Mouse (Mus musculus): ENCODE data around the gene Olfr1279.
"Not testable (repeated sequence)": the region's sequence is repeated elsewhere in the genome, so short reads cannot be mapped to it uniquely, and the experiment has no call there.

The Olfr1279 gene

DNA sequence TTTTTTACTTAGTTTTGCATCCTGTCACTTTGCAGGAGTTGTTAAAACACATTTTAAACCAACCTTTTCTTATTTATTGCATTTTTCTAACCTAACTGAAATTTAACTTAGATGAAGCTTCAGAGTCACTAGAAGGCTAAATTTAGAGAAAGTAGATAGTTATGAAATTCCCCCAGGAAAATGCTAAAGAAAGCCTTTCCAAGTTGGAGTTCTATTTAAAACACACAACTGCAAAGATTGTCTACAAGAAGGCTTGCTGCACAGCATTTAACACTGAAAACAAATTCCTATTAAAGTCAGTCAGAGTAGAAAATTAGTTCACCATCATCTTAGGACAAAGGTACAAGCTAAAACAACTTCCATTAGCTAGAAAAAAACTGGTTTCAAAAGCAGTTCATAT lies at the start of gene Olfr1279:
Gene Olfr1279 (plus strand): TSS at position 262 of the 400 bp plus-strand sequence.
- in situ Hi-C loops (cut with MboI; ENCODE audit: low pct_unique_long_range_greater_than_20kb in 1 of 2, low sequenced_read_pairs in 2 of 2, unreplicated experiment in 1 of 2) = no loop called here

DNA sequence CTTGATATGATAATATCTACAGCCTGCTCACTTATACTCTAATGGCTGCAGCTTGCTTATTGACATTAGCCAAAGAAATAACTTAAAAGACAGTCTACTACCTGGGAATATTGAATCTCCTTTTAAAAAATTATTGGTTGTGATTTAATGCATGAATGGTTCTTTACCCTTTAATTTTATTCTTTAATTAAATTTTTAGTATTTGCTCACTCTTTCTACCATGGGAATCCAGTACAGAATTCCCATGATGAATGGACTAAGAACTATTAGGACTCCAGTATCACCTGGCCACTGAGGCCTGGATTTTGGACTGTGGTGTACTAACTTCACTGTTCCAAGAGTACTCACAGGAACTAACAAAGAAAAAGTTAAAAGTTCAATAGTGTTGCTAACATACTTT lies 46.2 kb upstream of the Olfr1279 start, which contains the start of gene Olfr1276:
Gene Olfr1276 (plus strand): TSS at position 301 of the 400 bp plus-strand sequence.
- in situ Hi-C loops (cut with MboI; ENCODE audit: low pct_unique_long_range_greater_than_20kb in 1 of 2, low sequenced_read_pairs in 2 of 2, unreplicated experiment in 1 of 2) = no loop called here

GRCm38 (mm10) chr2:111274006-111274405 lies 26.4 kb upstream of the Olfr1279 start, which contains the start of gene Olfr1277:
Olfr1277 (minus strand) TSS chr2:111274106.
- in situ Hi-C loops (cut with MboI; ENCODE audit: low pct_unique_long_range_greater_than_20kb in 1 of 2, low sequenced_read_pairs in 2 of 2, unreplicated experiment in 1 of 2) = no loop called here

- in situ Hi-C loops (cut with MboI; ENCODE audit: low pct_unique_long_range_greater_than_20kb in 1 of 2, low sequenced_read_pairs in 2 of 2, unreplicated experiment in 1 of 2) = no loop called here
Measured at GRCm38 (mm10) chr2:111289836-111290235, 10.6 kb upstream of the Olfr1279 start, which contains the start of gene Olfr1278. Olfr1278 (plus strand) TSS chr2:111290136.

GRCm38 (mm10) chr2:111298541-111298940 lies 1.9 kb upstream of the Olfr1279 start:
- in situ Hi-C loops (cut with MboI; ENCODE audit: low pct_unique_long_range_greater_than_20kb in 1 of 2, low sequenced_read_pairs in 2 of 2, unreplicated experiment in 1 of 2) = no loop called here

DNA sequence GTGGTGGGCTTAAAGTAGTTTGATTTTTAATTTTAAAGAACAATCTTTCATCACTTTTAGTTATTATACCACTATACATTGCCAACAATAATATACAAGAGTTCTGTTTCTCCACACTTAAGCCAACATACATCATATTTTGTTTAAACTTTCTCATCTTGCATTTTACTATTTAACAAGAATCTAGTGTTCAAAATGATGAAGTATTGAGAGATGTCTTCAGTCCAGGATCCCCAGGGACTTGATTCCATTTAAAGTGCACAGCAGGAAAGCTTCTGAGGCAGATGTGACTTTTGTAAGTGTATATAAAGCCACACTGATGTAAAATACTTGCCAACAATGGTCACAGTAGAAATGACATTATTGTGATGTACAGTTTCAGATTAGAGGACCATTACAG lies 13.3 kb downstream of the Olfr1279 start, which contains the start of gene Olfr1280:
Gene Olfr1280 (plus strand): TSS at position 301 of the 400 bp plus-strand sequence.
- in situ Hi-C loops (cut with MboI; ENCODE audit: low pct_unique_long_range_greater_than_20kb in 1 of 2, low sequenced_read_pairs in 2 of 2, unreplicated experiment in 1 of 2) = no loop called here

GRCm38 (mm10) chr2:111326220-111326619 lies 25.8 kb downstream of the Olfr1279 start, which contains the start of gene Olfr1281:
Olfr1281 (plus strand) TSS chr2:111326520.
- in situ Hi-C loops (cut with MboI; ENCODE audit: low pct_unique_long_range_greater_than_20kb in 1 of 2, low sequenced_read_pairs in 2 of 2, unreplicated experiment in 1 of 2) = no loop called here

DNA sequence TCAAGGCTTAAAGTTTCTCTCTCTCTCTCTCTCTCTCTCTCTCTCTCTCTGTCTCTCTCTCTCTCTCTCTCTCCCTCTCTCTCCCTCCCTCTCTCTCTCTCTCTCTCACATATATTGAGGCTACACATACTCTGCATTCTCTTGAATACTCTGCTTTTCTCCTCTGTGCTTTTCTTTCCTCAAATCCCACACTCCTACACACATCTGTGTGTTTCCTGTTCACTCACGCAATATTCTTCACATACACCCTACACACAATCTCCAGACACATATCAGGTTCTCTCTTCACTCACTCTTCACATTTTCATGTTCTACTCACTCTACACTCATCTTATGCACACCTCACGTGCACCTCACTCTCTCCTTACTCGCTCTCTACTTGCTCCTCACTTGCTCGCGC lies 33.3 kb downstream of the Olfr1279 start:
- in situ Hi-C loops (cut with MboI; ENCODE audit: low pct_unique_long_range_greater_than_20kb in 1 of 2, low sequenced_read_pairs in 2 of 2, unreplicated experiment in 1 of 2) = not testable (repeated sequence)

- in situ Hi-C loops (cut with MboI; ENCODE audit: low pct_unique_long_range_greater_than_20kb in 1 of 2, low sequenced_read_pairs in 2 of 2, unreplicated experiment in 1 of 2) = no loop called here
Measured at GRCm38 (mm10) chr2:111335976-111336375, 35.5 kb downstream of the Olfr1279 start, which contains the start of gene Olfr1282. Olfr1282 (minus strand) TSS chr2:111336076.
